Mouse (Mus musculus) frontal cortex, postnatal 10 days (tissue): ENCODE data around the gene Olfr8.
"Not testable (repeated sequence)": the region's sequence is repeated elsewhere in the genome, so short reads cannot be mapped to it uniquely, and the experiment has no call there.

ENCODE experiments used
- DNase-seq, 2 experiments: peaks; one replicate each; pipeline ENCODE4 v3.0.0; 2022; ENCODE audit warnings: low spot score in 2 of 2, mixed read lengths in 1 of 2

Gene Olfr8

DNA sequence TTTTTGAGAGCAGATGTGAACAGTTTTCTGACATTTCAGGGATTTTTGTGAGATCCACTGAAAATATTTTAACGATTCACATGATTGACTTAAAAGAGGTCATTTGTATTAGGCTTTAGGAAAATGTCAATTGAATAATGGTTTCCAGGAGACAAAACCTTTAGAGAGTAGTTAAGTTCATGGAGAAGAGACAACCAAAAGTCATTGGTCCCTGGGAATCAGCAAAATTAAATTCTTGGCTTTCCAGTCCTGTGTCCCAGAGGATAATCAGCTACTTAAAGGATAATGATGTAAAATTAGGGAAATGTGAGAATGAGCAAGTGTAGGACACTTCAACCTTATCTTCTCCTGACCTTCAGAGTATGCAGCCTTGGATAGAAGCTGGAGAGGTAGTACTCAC, at the start of gene Olfr8:
Gene Olfr8 (plus strand): TSS at position 301 of the 400 bp plus-strand sequence.
- not testable (repeated sequence) for DNase-seq

DNA sequence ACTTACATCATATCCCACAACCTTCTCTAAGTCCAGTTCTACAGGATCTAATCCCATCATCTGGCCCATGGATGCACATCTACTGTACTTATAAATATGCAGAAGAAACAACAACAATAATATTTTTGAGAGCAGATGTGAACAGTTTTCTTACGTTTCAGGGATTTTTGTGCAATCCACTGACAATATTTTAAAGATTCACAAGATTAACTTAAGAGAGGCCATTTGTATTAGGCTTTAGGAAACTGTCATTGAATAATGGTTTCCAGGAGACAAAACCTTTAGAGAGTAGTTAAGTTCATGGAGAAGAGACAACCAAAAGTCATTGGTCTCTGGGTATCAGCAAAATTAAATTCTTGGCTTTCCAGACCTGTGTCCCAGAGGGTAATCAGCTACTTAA, 37.6 kb upstream of the Olfr8 start, which contains the start of gene Olfr1354:
Gene Olfr1354 (plus strand): TSS at position 301 of the 400 bp plus-strand sequence.
- DNase-seq: not testable (repeated sequence)

DNA sequence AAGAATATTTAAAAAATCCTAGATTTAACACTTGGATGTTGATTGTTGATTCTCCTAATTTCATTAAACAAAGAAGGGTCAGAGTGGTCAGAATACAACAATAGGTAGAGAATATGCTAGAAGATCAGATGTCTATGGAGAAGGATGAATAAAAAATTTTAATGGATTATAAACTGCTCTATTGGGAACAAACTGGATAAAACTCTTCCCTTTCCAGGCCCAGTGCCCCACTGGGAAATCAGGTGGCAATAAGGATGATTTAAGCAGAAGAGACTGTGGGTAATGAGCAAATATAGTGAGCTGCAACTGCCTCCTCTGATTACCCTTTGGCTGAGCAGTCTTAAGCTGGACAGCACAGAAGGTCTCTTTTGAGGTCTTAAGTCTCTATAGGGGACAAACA, 12.6 kb downstream of the Olfr8 start, which contains the start of gene Olfr1353:
Gene Olfr1353 (plus strand): TSS at position 301 of the 400 bp plus-strand sequence.
- DNase-seq: not testable (repeated sequence)

DNA sequence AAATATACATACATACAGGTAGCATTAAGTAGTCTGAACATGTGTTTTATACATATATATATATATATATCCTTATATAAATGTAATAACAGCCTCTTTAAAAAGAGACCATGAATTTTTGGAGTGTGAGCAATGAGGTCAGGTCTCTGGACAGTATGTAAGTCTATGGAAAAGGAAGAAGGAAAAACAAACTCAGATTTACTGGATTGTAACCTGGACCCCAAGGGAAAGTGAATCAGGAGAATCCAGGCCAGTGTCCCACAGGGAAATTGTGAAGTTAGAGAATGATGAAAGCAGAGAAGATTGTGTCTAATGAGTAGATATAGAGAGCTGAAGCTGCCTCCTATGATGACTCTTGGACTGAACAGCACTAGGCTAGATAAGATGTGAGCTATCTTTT, 30.3 kb downstream of the Olfr8 start, which contains the start of gene Olfr1352:
Gene Olfr1352 (plus strand): TSS at position 301 of the 400 bp plus-strand sequence.
- no peak for DNase-seq
